Mouse (Mus musculus): ENCODE measurements around the gene Vsnl1. TPM values are rescaled to one million over a fixed set of nuclear protein-coding genes. Genes with fewer than 3 reads are reported as not detected.

Gene Vsnl1
- polyA plus RNA-seq, 1 experiment = 0.16 TPM

DNA sequence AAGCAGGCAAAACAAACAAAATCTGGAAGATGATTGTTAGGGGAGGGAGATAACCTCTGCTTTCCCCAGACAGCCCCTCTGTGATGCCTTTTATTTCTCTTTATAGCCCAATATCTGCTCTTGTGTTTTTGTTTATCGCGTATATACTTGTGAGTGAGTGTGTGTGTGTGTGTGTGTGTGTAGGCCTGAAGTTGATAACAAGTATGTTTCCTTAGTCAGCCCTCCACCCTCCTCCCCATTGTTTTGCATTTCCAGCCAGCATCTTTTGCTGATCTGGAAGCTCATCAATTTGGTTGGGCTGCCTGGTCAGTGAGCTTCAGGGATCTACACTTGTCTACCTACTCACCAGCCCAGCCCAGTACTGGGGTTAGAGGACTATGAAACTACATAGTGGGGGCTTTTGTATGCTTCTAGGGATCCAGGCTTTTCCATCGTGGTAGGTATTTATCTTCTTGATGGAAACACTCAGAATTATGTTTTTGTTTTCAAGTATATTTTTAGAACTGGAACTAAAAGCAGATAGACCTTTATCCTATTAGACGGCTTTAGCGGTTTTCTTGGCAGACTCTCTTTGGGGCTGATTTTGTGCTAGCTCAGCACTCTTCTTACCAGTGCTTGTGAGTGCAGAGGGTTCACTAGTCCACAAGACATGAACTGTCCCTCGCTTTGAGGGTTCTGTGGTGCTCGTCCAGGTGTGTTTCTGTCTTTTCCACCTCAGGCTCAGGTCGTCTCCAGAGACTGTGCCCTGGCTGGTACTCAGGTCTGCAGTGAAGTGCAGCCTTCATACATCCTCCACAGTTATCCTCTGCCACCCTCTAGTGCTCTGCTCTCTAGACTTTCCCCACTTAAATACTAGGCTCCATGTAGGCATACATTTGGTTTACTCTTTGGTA lies 129.4 kb downstream of the Vsnl1 start:
- DNase-seq (ENCODE audit: low read depth, low spot score) = no peak
- 87% methylated on average over 8 of the region's 8 CpGs for WGBS

GRCm38 (mm10) chr12:11300858-11301257 lies 135.6 kb downstream of the Vsnl1 start:
- WGBS = 96% methylated on average over 1 of the region's 1 CpGs
- no peak for DNase-seq (ENCODE audit: low read depth, low spot score)

GRCm38 (mm10) chr12:11286382-11286781 lies 150.0 kb downstream of the Vsnl1 start:
- 94% methylated on average over 2 of the region's 2 CpGs for WGBS
- no peak for DNase-seq (ENCODE audit: low read depth, low spot score)

GRCm38 (mm10) chr12:11281584-11281983 lies 154.8 kb downstream of the Vsnl1 start:
- DNase-seq (ENCODE audit: low read depth, low spot score) = no peak
- 92% methylated on average over 2 of the region's 2 CpGs for WGBS

DNA sequence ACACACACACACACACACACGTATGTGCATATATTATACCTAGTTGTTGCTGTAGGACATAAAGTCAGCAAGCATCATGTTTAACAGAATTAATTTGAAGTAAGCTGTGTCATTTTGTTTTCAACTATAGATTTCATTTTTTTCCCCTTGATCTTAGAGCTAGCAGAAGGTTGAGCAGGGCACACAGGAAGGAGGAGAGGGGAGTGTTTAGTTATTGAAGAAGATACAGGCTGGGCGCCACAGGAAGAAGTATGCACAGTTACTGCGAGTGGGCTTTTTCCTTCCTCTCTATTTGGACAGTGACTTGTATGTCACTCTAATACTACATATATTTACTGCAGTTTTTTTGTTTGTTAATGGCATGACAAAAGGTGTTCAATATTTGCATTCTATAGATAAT lies 156.5 kb downstream of the Vsnl1 start:
- 88% methylated on average over 3 of the region's 3 CpGs for WGBS
- DNase-seq (ENCODE audit: low read depth, low spot score) = no peak

DNA sequence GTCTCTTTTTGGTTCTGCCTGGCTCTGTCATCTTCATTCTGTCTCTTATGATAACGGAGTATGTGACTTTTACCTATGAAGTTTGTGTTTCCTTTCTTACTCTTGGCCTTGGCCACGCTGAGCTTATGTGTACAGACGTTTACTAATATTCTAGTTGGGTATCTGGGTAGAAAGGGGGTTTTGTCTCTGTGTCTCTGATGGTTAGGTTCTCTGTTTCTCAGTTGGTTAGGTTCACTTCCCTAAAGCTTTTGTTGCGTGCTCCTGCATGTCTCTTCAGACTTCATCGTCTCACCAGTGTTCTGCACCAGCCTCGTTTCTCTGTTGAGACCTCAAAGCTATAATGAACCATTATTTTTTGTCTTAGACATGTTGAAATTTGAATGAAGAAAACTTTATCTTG lies 159.2 kb downstream of the Vsnl1 start:
- WGBS = 92% methylated on average over 6 of the region's 6 CpGs
- DNase-seq (ENCODE audit: low read depth, low spot score) = no peak

GRCm38 (mm10) chr12:11276632-11277031 lies 159.8 kb downstream of the Vsnl1 start:
- no peak for DNase-seq (ENCODE audit: low read depth, low spot score)
- 91% methylated on average over 2 of the region's 2 CpGs for WGBS

Other genes starting within 250 kb of the Vsnl1 start
- not detected in 2 replicates for gene Msgn1, start 227.6 kb downstream of the Vsnl1 start, polyA plus RNA-seq (2012; rRNA removed)
- 0.56 and 1.2 TPM in 2 replicates for gene Gen1, start 170.8 kb downstream of the Vsnl1 start, polyA plus RNA-seq (2012; rRNA removed)
- gene Smc6, start 170.7 kb downstream of the Vsnl1 start, polyA plus RNA-seq (2012; rRNA removed) = 8.2 TPM in 2 replicates
- not detected in 2 replicates for gene Rad51ap2, start 19.5 kb upstream of the Vsnl1 start, polyA plus RNA-seq (2012; rRNA removed)